Mouse (Mus musculus): ENCODE data around the gene Jam2. TPM values are rescaled to one million over a fixed set of nuclear protein-coding genes. Genes with fewer than 3 reads are reported as not detected.

The Jam2 gene
- polyA plus RNA-seq, 1 experiment: 5.7 TPM

DNA sequence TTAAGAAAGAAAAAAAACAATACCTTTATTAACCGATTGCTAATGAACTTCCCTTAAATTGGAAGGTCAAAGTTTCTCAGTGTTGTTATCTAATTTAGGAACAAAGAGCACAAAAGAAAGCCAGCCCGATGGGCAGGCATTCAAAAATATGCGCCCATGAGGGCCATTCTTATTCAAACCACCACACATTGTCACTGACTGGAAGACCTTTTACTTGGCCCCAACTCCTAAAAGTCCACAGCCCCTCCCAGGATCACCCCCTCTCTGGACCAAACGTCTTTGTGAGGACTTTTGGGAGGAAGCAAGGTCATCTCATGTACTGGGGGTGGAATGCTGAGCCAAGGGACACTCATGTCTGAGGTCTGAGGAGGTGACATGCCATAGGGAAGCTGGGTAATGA lies 4.7 kb upstream of the Jam2 start:
- no peak overlapping the region for H3K4me3 ChIP-seq (replicated peaks; ENCODE audit: control insufficient read depth, low read depth, low read length)
- no peak overlapping the region for H3K27ac ChIP-seq (ENCODE audit: control insufficient read depth, insufficient read depth, low read depth, low read length, poor library complexity)
- no peaks in the 10 kb centered on the region for H3K4me1 ChIP-seq (ENCODE audit: control insufficient read depth, insufficient read depth, low read length)
- WGBS: 74% methylated on average over 4 of the region's 4 CpGs
- TF ChIP-seq POLR2A (IDR thresholded peaks at IDR 0.05; ENCODE audit: borderline replicate concordance, control insufficient read depth, low read depth, low read length) (no peak), CTCF (IDR thresholded peaks at IDR 0.05; ENCODE audit: control insufficient read depth, insufficient read depth, low read length) (no peak)

- TF ChIP-seq POLR2A (IDR thresholded peaks at IDR 0.05; ENCODE audit: borderline replicate concordance, control insufficient read depth, low read depth, low read length) (no peak), CTCF (IDR thresholded peaks at IDR 0.05; ENCODE audit: control insufficient read depth, insufficient read depth, low read length) (no peak)
- WGBS: 85% methylated on average over 19 of the region's 19 CpGs
- Histone ChIP-seq H3K27ac (ENCODE audit: control insufficient read depth, insufficient read depth, low read depth, low read length, poor library complexity) (no peak overlapping the region), H3K4me3 (replicated peaks; ENCODE audit: control insufficient read depth, low read depth, low read length) (no peak overlapping the region), H3K4me1 (ENCODE audit: control insufficient read depth, insufficient read depth, low read length) (no peaks in the 10 kb centered on the region)
Measured at GRCm38 (mm10) chr16:84769619-84770464, 4.1 kb upstream of the Jam2 start.

GRCm38 (mm10) chr16:84770891-84771290 lies 3.0 kb upstream of the Jam2 start:
- H3K4me1 ChIP-seq (ENCODE audit: control insufficient read depth, insufficient read depth, low read length): no peaks in the 10 kb centered on the region
- TF ChIP-seq POLR2A (IDR thresholded peaks at IDR 0.05; ENCODE audit: borderline replicate concordance, control insufficient read depth, low read depth, low read length) (no peak), CTCF (IDR thresholded peaks at IDR 0.05; ENCODE audit: control insufficient read depth, insufficient read depth, low read length) (no peak)
- 51% methylated on average over 7 of the region's 7 CpGs for WGBS
- H3K27ac ChIP-seq (ENCODE audit: control insufficient read depth, insufficient read depth, low read depth, low read length, poor library complexity): no peak overlapping the region
- H3K4me3 ChIP-seq (replicated peaks; ENCODE audit: control insufficient read depth, low read depth, low read length): no peak overlapping the region

GRCm38 (mm10) chr16:84771461-84771860 lies 2.5 kb upstream of the Jam2 start:
- Histone ChIP-seq H3K4me3 (replicated peaks; ENCODE audit: control insufficient read depth, low read depth, low read length) (no peak overlapping the region), H3K4me1 (ENCODE audit: control insufficient read depth, insufficient read depth, low read length) (no peaks in the 10 kb centered on the region), H3K27ac (ENCODE audit: control insufficient read depth, insufficient read depth, low read depth, low read length, poor library complexity) (no peak overlapping the region)
- 82% methylated on average over 2 of the region's 2 CpGs for WGBS
- TF ChIP-seq POLR2A (IDR thresholded peaks at IDR 0.05; ENCODE audit: borderline replicate concordance, control insufficient read depth, low read depth, low read length) (no peak), CTCF (IDR thresholded peaks at IDR 0.05; ENCODE audit: control insufficient read depth, insufficient read depth, low read length) (no peak)

- Histone ChIP-seq H3K4me3 (replicated peaks; ENCODE audit: control insufficient read depth, low read depth, low read length) (no peak overlapping the region), H3K4me1 (ENCODE audit: control insufficient read depth, insufficient read depth, low read length) (no peaks in the 10 kb centered on the region), H3K27ac (ENCODE audit: control insufficient read depth, insufficient read depth, low read depth, low read length, poor library complexity) (no peak overlapping the region)
- TF ChIP-seq CTCF (IDR thresholded peaks at IDR 0.05; ENCODE audit: control insufficient read depth, insufficient read depth, low read length) (no peak), POLR2A (IDR thresholded peaks at IDR 0.05; ENCODE audit: borderline replicate concordance, control insufficient read depth, low read depth, low read length) (no peak)
- WGBS: 56% methylated on average over 8 of the region's 8 CpGs
Measured at GRCm38 (mm10) chr16:84772496-84773267, 1.2 kb upstream of the Jam2 start.

DNA sequence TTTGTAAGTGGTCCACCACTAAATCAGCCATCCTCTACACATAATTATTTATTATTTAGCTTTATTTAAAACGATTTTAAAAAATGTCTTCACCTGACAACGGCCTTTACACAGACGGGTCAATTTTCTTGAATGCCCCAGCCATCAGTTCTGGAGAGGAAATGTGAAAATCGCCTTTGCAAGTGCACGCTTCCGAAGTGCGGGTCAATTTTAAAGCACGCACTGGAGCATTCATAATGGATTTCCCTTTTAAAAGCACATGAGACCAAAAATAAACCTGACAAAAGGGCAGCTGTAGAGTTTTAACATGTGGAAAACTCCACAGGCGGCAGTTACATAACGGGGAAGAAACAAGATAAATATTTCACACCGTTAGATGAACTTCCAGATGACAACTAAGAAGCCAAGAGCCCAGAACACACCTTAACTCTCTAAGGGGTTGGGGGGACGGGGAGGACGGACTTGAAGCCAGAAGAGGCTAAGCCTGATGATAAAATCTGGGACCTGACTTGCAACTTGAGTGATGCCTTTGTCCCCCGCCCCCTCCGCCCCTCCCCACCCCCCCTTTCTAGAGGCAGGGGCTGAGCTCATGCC lies 558 bp upstream of the Jam2 start:
- no peak for TF ChIP-seq POLR2A (IDR thresholded peaks at IDR 0.05; ENCODE audit: borderline replicate concordance, control insufficient read depth, low read depth, low read length)
- TF ChIP-seq CTCF (IDR thresholded peaks at IDR 0.05; ENCODE audit: control insufficient read depth, insufficient read depth, low read length): no peak
- WGBS: 3% methylated on average over 15 of the region's 15 CpGs
- Histone ChIP-seq H3K4me1 (ENCODE audit: control insufficient read depth, insufficient read depth, low read length) (no peaks in the 10 kb centered on the region), H3K27ac (ENCODE audit: control insufficient read depth, insufficient read depth, low read depth, low read length, poor library complexity) (no peak overlapping the region), H3K4me3 (replicated peaks; ENCODE audit: control insufficient read depth, low read depth, low read length) (no peak overlapping the region)

DNA sequence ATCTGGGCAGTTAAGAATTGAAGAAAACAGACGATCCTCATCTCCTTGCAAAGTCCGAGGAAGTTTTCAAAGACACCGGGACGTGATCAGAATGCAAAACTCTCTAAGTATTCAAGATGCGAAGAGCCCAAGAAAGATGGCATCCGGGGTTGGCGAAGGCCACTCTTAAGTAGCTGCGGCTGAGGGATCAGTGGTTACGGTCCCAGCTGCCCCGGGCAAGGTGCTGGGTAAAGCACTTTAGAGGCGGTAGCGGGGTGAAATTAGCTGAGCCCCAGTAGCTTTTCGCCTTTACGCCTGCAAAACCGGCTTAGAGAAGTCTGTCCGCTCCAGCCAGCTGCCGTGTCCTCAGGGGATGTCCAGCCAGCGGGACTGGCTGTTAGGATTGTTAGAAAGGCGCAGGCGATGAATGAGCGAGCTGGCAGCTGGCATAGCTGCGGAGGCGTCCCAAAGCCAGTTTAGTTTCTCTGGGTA lies 873 bp downstream of the Jam2 start:
- no peak overlapping the region for H3K4me3 ChIP-seq (replicated peaks; ENCODE audit: control insufficient read depth, low read depth, low read length)
- no peak overlapping the region for H3K27ac ChIP-seq (ENCODE audit: control insufficient read depth, insufficient read depth, low read depth, low read length, poor library complexity)
- no peaks in the 10 kb centered on the region for H3K4me1 ChIP-seq (ENCODE audit: control insufficient read depth, insufficient read depth, low read length)
- 3% methylated on average over 23 of the region's 23 CpGs for WGBS
- no peak for TF ChIP-seq CTCF (IDR thresholded peaks at IDR 0.05; ENCODE audit: control insufficient read depth, insufficient read depth, low read length)
- TF ChIP-seq POLR2A (IDR thresholded peaks at IDR 0.05; ENCODE audit: borderline replicate concordance, control insufficient read depth, low read depth, low read length): no peak

DNA sequence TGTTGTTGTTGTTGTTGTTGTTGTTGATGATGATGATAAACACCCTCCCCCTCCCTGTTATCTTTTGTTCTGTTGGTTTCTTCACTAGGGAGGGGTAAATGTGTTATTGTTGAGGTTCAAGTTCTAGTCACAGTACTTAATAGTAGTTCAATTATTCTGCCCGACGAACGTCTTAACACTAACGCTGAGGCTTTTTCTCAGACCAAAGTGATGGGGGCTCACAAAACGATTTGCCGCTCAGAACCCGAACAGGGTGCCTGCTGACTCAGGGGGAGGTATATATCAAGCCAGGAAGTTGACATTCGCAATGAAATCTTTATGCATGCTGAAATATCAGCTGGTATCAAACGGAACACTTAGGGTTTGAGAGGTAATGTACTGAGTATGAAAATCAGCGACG lies 1.4 kb downstream of the Jam2 start:
- Histone ChIP-seq H3K4me1 (ENCODE audit: control insufficient read depth, insufficient read depth, low read length) (no peaks in the 10 kb centered on the region), H3K4me3 (replicated peaks; ENCODE audit: control insufficient read depth, low read depth, low read length) (no peak overlapping the region), H3K27ac (ENCODE audit: control insufficient read depth, insufficient read depth, low read depth, low read length, poor library complexity) (no peak overlapping the region)
- WGBS: 51% methylated on average over 11 of the region's 11 CpGs
- TF ChIP-seq POLR2A (IDR thresholded peaks at IDR 0.05; ENCODE audit: borderline replicate concordance, control insufficient read depth, low read depth, low read length): no peak
